Mouse (Mus musculus) adrenal gland, adult 2 months (tissue): ENCODE data around the gene Osbpl3. TPM values are rescaled to one million over a fixed set of nuclear protein-coding genes. Genes with fewer than 3 reads are reported as not detected.

ENCODE experiments used
- DNase-seq: peaks from one replicate; pipeline ENCODE4 v3.0.0; 2021
- polyA plus RNA-seq: library from polyadenylated mRNA; depleted of rRNA; stranded (reverse); fragments of >200 nt; gene quantifications from 2 replicates; pipeline ENCODE4 v1.2.3, GENCODE M21; 2012
- total RNA-seq, 2 experiments: library from RNA; stranded (reverse); gene quantifications; 2 replicates each; pipeline ENCODE4 v1.2.3; 2021

Gene Osbpl3
- total and polyA plus RNA-seq, 3 experiments = 11.0 to 97.9 (median 28.2) TPM

GRCm38 (mm10) chr6:50372516-50373424 is 83.2 kb downstream of the Osbpl3 start:
- no peak for DNase-seq

- no peak for DNase-seq
Measured at GRCm38 (mm10) chr6:50371501-50372086, 84.4 kb downstream of the Osbpl3 start.

GRCm38 (mm10) chr6:50368502-50369292 is 87.3 kb downstream of the Osbpl3 start:
- peak; percentile 62 for DNase-seq

- DNase-seq = no peak
Measured at GRCm38 (mm10) chr6:50367836-50368235, 88.2 kb downstream of the Osbpl3 start.

- DNase-seq = no peak
Measured at GRCm38 (mm10) chr6:50366724-50367123, 89.3 kb downstream of the Osbpl3 start.

- no peak for DNase-seq
Measured at GRCm38 (mm10) chr6:50366319-50366718, 89.7 kb downstream of the Osbpl3 start.

GRCm38 (mm10) chr6:50364364-50364763 is 91.6 kb downstream of the Osbpl3 start:
- no peak for DNase-seq

- DNase-seq = no peak
Measured at GRCm38 (mm10) chr6:50363385-50363784, 92.6 kb downstream of the Osbpl3 start.

- peak; percentile 69 for DNase-seq
Measured at GRCm38 (mm10) chr6:50362704-50363261, 93.2 kb downstream of the Osbpl3 start.

- DNase-seq = no peak
Measured at GRCm38 (mm10) chr6:50362196-50362595, 93.8 kb downstream of the Osbpl3 start.

- DNase-seq = peak; percentile 47
Measured at GRCm38 (mm10) chr6:50358104-50358679, 97.8 kb downstream of the Osbpl3 start.

GRCm38 (mm10) chr6:50354688-50355660 is 101.0 kb downstream of the Osbpl3 start:
- peak; percentile 64 for DNase-seq

GRCm38 (mm10) chr6:50352812-50353211 is 103.2 kb downstream of the Osbpl3 start:
- DNase-seq = no peak

- DNase-seq = no peak
Measured at GRCm38 (mm10) chr6:50350911-50351310, 105.1 kb downstream of the Osbpl3 start.

- DNase-seq = no peak
Measured at GRCm38 (mm10) chr6:50348619-50349018, 107.4 kb downstream of the Osbpl3 start.

- no peak for DNase-seq
Measured at GRCm38 (mm10) chr6:50346204-50346603, 109.8 kb downstream of the Osbpl3 start.

GRCm38 (mm10) chr6:50340226-50340906 is 115.6 kb downstream of the Osbpl3 start:
- DNase-seq = no peak

GRCm38 (mm10) chr6:50337431-50337830 is 118.6 kb downstream of the Osbpl3 start:
- no peak for DNase-seq

- DNase-seq = no peak
Measured at GRCm38 (mm10) chr6:50336376-50336775, 119.6 kb downstream of the Osbpl3 start.
